Mouse (Mus musculus): ENCODE measurements around the gene Tmprss11e. TPM values are rescaled to one million over a fixed set of nuclear protein-coding genes. Genes with fewer than 3 reads are reported as not detected.

Gene Tmprss11e
- polyA plus RNA-seq (2017; shearing (Covaris generic)), result under 1 TPM; 0.09 to 0.99 (median 0.96) TPM

DNA sequence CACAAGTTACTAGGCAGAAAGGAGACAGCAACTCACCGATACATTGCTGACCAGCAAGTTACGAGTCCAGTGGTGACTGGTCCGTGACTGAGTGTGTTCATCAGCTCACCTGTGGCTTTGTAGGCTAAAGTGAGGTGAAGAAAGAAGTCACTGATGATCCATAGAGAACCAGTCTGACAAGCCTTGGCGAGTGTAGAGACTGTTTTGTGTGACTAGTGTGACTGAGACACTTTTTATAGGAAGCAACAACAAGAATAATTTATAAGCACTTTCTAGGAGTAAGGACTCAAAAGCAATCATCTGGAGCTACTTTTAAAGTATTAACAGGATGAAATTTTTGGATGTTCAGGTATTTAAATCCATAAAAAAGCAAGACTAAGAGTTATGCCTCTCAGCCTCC, at the start of gene Tmprss11e:
TSS of gene Tmprss11e (minus strand) at position 101 of the 400 bp plus-strand sequence.
- no peak for ATAC-seq

- ATAC-seq, result peak; percentile 78
These were observed 47.2 kb upstream of the Tmprss11e start for GRCm38 (mm10) chr5:86792807-86793206.

- no peak for ATAC-seq
These were observed 46.6 kb upstream of the Tmprss11e start for GRCm38 (mm10) chr5:86792249-86792648.

- ATAC-seq, result no peak
These were observed 44.3 kb upstream of the Tmprss11e start for GRCm38 (mm10) chr5:86789954-86790353.

DNA sequence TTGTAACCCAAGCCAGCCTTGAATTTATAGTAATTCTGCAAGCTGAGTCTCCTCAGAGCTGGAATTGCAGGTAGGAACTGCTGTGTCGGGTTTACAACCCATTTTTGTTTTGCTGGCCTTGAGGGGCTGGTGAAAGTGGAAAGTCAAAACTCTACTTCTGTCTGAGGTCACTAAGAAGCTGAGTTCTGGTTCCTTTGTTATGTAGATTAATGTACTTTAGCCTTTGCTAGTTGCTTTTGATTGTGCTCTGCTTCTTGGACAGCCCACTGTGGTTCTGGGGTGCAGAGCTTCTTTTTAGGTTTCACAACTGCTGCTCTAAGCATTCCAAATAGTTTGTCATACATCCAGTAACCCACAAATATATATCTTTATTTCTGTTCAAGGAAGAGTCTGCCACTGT, 41.2 kb upstream of the Tmprss11e start:
- no peak for ATAC-seq

DNA sequence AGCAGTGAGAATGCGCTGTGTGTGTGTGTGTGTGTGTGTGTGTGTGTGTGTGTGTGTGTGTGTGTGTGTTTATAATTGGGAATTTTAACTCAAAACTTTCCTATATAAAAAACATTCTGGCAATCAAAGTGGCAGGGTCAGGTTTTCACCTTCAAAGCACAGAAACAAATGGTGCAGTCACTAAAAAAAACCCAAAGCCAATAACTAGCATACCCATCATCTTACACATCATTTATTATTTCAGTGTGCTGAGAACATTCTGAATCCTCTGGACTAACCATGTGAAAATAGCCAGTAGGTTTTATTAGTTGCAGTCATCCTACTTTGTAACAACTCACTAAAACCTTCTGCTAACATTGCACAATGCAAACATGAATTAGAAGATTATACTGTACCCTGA, 38.6 kb upstream of the Tmprss11e start:
- ATAC-seq, result no peak

- peak; percentile 90 for ATAC-seq
These were observed 37.4 kb upstream of the Tmprss11e start for GRCm38 (mm10) chr5:86783059-86783458.

DNA sequence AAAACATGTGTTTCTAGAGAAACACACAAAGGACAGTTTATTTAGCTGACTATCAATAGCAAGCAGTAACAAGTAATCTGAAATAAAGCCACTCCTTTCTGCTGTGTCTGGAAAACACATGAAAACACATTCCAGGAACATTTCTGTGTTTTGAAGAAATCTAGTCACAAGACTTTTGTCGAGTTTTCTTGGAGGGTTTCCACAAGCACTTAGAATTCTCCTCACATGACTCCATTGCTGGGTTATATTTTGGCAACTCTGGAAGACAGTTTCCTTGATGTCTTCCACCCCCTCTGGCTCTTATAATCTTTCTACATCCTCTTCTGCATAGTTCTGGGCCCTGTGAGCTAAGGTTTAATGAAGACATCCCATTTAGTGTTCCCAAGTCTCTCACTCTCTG, 32.9 kb upstream of the Tmprss11e start:
- ATAC-seq, result no peak

DNA sequence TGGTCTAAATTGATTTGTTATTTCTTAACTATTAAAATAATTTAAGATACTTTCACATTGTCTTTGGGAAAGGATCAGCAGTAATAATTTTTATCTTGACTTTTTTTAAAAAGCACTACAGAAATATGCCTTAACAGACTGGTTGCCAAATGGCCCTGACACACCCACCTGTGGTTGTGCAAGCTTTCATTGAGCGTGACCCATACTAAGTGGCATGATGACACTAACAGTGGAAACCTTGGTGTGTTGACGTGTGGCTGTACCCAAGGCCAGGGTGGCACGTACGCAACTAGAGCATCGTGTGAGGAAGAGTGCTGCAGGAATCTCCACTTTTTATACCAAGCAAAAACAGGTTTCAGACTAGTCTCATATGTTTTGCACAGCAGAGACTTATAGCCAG, 31.3 kb upstream of the Tmprss11e start:
- ATAC-seq, result no peak

DNA sequence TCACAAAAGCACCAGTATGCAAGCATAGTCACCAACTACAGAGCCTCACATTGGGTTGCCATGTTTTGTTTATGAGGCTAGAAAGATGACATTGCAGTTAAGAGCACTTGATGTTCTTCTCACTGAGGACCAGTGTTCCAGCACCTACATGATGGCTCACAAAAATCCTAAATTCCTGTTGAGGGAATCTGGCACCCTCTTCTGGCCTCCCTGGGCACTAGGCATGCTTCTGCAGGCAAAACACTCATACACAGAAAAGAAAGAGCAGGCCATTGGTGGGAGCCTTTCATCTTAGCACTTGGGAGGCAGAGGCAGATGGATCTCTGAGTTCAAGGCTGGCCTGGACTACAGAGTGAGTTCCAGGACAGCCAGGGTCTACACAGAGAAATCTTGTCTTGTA, 25.4 kb upstream of the Tmprss11e start:
- no peak for ATAC-seq

DNA sequence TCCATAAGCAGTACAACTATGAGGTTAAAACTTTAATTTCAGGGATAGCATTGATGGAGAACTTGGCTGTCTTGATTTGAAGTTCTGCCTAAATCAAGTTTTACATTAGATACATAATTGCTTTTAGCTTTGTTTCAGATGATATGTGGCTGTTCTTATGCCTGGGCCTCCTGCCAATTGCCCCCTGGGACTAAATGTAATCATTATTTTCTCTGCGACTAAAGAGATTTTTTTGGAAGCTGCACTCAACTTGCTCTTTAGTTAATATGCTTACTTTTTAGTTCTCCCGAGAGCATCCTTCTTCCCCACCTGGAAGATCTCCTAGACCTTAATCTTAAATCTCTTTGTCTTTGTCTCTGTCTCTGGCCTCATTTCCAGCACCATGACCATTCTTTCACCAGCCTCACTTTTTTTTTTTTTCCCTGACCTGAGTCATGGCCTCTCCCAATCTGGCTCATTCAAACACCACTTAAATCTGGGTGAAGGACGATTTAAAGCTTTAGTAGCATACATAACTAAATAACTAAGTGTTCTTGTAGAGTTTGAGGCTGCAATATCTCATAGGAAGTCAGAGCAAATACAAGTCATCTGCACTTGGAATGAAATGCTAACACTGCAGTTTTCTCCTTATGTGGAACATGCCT, 23.5 kb upstream of the Tmprss11e start:
- no peak for ATAC-seq

GRCm38 (mm10) chr5:86742796-86743195, 2.8 kb downstream of the Tmprss11e start:
- no peak for ATAC-seq

GRCm38 (mm10) chr5:86741146-86741545, 4.5 kb downstream of the Tmprss11e start:
- ATAC-seq, result peak; percentile 98

- no peak for ATAC-seq
These were observed 9.8 kb downstream of the Tmprss11e start for GRCm38 (mm10) chr5:86735808-86736207.

- no peak for ATAC-seq
These were observed 15.0 kb downstream of the Tmprss11e start for GRCm38 (mm10) chr5:86730587-86730986.

DNA sequence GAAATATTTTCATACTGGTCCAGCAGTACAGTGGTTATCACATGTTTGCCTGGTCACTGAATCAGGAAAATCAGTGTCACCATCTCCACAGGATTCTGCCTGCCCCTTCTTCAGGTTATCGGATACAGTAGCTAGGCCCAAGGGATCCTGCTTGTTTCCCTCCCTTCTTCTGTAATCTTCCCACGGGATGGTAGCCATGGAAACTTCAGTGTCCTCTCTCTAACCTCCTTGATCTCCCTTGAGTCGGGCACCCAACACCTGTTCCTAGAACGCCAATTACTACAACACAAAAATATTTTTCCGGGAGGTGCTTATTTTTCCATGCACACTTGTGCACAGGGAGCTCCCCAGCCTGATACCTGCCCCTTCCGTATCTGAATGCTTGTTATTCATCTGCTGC, 17.0 kb downstream of the Tmprss11e start:
- no peak for ATAC-seq

- no peak for ATAC-seq
These were observed 18.6 kb downstream of the Tmprss11e start for GRCm38 (mm10) chr5:86727033-86727432.

GRCm38 (mm10) chr5:86725021-86725420, 20.6 kb downstream of the Tmprss11e start:
- no peak for ATAC-seq

DNA sequence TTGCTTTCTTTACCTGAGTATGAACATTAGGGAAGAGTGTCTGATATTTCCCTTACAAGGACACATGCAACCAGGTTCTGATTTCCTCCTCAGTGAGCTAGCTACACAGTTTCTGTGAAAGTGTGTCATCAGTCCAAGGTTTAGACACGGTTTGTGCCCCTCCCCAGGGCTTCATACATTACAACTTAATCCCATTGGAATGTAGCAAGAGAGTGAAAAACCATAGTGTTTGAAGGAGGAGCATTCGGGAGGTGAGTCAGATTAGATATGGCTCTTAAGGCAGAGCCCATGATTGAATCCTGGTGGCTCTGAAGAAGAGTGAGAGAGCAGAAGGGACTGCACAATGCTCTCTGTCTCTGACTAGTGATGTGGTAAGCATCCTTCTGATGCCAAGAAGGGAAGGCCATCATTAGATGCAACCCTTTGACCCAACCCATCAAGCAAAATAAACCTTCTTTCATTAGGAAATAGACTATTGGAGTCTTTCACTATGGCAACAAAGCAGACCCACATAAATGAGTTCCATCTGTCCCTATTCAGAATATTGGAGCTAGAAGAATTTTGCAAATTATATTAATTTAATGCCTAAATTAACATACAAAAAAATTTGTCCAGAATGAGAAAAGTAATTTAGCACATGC, 22.7 kb downstream of the Tmprss11e start:
- ATAC-seq, result no peak

DNA sequence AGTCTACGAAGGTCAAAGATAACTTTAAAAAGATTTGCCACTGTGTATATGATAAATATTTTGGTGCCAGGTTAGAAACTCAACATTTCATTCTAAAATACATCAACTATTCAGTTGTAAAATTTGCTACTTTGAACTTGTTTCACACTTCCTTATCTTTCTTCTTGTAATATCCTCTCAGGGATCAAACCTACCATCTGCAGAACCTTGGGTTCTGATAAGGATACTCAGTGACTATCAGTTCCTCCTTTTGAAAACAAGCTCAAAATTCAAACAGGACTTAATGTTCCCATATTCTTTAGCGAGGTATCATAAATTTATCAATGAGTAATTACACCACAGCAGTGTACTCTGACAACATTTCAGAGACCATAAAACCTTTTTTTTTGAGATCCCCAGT, 30.6 kb downstream of the Tmprss11e start:
- ATAC-seq, result no peak

- ATAC-seq, result no peak
These were observed 40.7 kb downstream of the Tmprss11e start for GRCm38 (mm10) chr5:86704923-86705322.

DNA sequence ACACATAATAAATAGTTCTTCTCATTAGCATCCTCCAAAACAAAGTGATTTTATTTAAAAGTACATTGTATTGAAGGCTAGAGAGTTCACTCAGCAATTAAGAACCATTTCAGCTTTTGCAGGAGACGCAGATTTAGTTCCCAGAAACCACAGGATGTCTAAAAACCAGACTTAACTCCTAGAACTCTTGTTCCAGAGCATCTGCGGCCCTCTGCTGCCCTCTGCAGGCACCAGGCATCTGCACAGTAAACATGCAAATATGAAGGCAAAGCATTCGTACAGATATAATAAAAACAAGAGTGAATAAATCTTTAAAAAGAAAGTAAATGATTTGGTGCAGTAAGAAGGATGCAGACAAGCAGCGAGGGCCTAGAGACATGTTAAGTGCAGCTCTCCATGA, 60.9 kb downstream of the Tmprss11e start:
- peak; percentile 38 for ATAC-seq

- no peak for ATAC-seq
These were observed 69.4 kb downstream of the Tmprss11e start, which contains the start of gene Tmprss11b for GRCm38 (mm10) chr5:86676262-86676661. Gene Tmprss11b (minus strand): TSS chr5:86676362.

Data from inflammation-experienced regulatory T-cells, adult 6 months (primary cell).